8 mouse cellular contexts compared by ENCODE assay signal in genomic region chr12:86891454-86891785, GRCm38 (mm10). TPM values are rescaled to one million over a fixed set of nuclear protein-coding genes. Genes with fewer than 3 reads are reported as not detected.
A peak's percentile ranks its signal among the peaks of the same experiment; 100 is the strongest.
DNase-seq lines count a peak whose midpoint lies in the region; ATAC-seq and TF ChIP-seq lines count a peak whose summit lies in the region.

No protein-coding gene starts in this region.

- H3K4me3 ChIP-seq in lung, embryonic 14.5 days (ENCODE audit: low read depth, low read length), result peak overlapping the region; percentile 27; the same call in 1 of the 2 replicates
- peak overlapping the region; percentile 59 for H3K4me3 ChIP-seq in embryonic facial prominence, embryonic 10.5 days
- peak overlapping the region; percentile 36 for H3K4me3 ChIP-seq in kidney, postnatal 0 days (replicated peaks; ENCODE audit: low read depth, low read length)
- peak overlapping the region; percentile 24; the same call in 1 of the 2 replicates for H3K4me3 ChIP-seq in neural tube, embryonic 14.5 days (ENCODE audit: low read depth, low read length)

- peak overlapping the region; percentile 38; the same call in 1 of the 2 replicates for H3K9ac ChIP-seq in lung, embryonic 14.5 days
- peak overlapping the region; percentile 73 for H3K9ac ChIP-seq in kidney, postnatal 0 days (ENCODE audit: low read depth, low read length)
- H3K9ac ChIP-seq in neural tube, embryonic 14.5 days (replicated peaks; ENCODE audit: low read depth, low read length), result peak overlapping the region; percentile 51

- H3K4me1 ChIP-seq in lung, embryonic 14.5 days (ENCODE audit: insufficient read depth), result peaks cover 70% of the 10 kb centered on the region
- peaks cover 96% of the 10 kb centered on the region for H3K4me1 ChIP-seq in embryonic facial prominence, embryonic 10.5 days
- H3K4me1 ChIP-seq in kidney, postnatal 0 days (replicated peaks; ENCODE audit: insufficient read depth, low read length), result peaks cover 72% of the 10 kb centered on the region
- peaks cover 67% of the 10 kb centered on the region for H3K4me1 ChIP-seq in neural tube, embryonic 14.5 days (ENCODE audit: control insufficient read depth, insufficient read depth, low read length)

- WGBS in lung, embryonic 14.5 days, result 14% methylated on average over 11 of the region's 11 CpGs
- WGBS in embryonic facial prominence, embryonic 10.5 days, result 4% methylated on average over 11 of the region's 11 CpGs
- WGBS in kidney, postnatal 0 days, result 3% methylated on average over 11 of the region's 11 CpGs
- WGBS in neural tube, embryonic 14.5 days, result 3% methylated on average over 11 of the region's 11 CpGs

- TF ChIP-seq CTCF in lung, embryonic 14.5 days (IDR thresholded peaks at IDR 0.05; ENCODE audit: low read depth), result no peak
- no peak for TF ChIP-seq CTCF in kidney, postnatal 0 days (IDR thresholded peaks at IDR 0.05; ENCODE audit: low read depth)

- H3K9me3 ChIP-seq in lung, embryonic 14.5 days (ENCODE audit: low read depth, low read length), result no peaks in the 10 kb centered on the region
- no peaks in the 10 kb centered on the region for H3K9me3 ChIP-seq in embryonic facial prominence, embryonic 10.5 days
- no peaks in the 10 kb centered on the region for H3K9me3 ChIP-seq in kidney, postnatal 0 days (replicated peaks; ENCODE audit: low read length)
- no peaks in the 10 kb centered on the region for H3K9me3 ChIP-seq in neural tube, embryonic 14.5 days (ENCODE audit: control insufficient read depth, low read length)

- H3K27ac ChIP-seq in lung, embryonic 14.5 days (ENCODE audit: low read depth), result peak overlapping the region; percentile 99; the same call in 1 of the 2 replicates
- H3K27ac ChIP-seq in embryonic facial prominence, embryonic 10.5 days (replicated peaks), result peak overlapping the region; percentile 93
- H3K27ac ChIP-seq in kidney, postnatal 0 days, result peak overlapping the region; percentile 99
- peak overlapping the region; percentile 99 for H3K27ac ChIP-seq in neural tube, embryonic 14.5 days (ENCODE audit: low read depth, low read length)

- H3K4me2 ChIP-seq in lung, embryonic 14.5 days, result peak overlapping the region; percentile 70
- peak overlapping the region; percentile 80 for H3K4me2 ChIP-seq in kidney, postnatal 0 days (ENCODE audit: low read length)
- peak overlapping the region; percentile 55; the same call in 1 of the 2 replicates for H3K4me2 ChIP-seq in neural tube, embryonic 14.5 days (ENCODE audit: low read depth, low read length)

- no peaks in the 10 kb centered on the region for H3K36me3 ChIP-seq in lung, embryonic 14.5 days (ENCODE audit: insufficient read depth)
- no peaks in the 10 kb centered on the region for H3K36me3 ChIP-seq in embryonic facial prominence, embryonic 10.5 days (replicated peaks)
- H3K36me3 ChIP-seq in kidney, postnatal 0 days (ENCODE audit: insufficient read depth, low read length), result no peaks in the 10 kb centered on the region
- H3K36me3 ChIP-seq in neural tube, embryonic 14.5 days (ENCODE audit: control insufficient read depth, insufficient read depth, low read length), result no peaks in the 10 kb centered on the region

- ATAC-seq in lung, embryonic 14.5 days (ENCODE audit: insufficient read depth), result no peak
- ATAC-seq in kidney, postnatal 0 days (replicated peaks; ENCODE audit: low FRiP score, low read depth), result no peak
- ATAC-seq in neural tube, embryonic 14.5 days (ENCODE audit: low read depth), result no peak

- DNase-seq in lung, embryonic 14.5 days, result no peak
- DNase-seq in lung, postnatal 36 days, result no peak
- peak; percentile 54 for DNase-seq in embryonic facial prominence, embryonic 10.5 days (ENCODE audit: low spot score)
- DNase-seq in kidney, postnatal 0 days (ENCODE audit: low spot score), result peak; percentile 68
- DNase-seq in left cerebral cortex, adult 18-20 months (ENCODE audit: low spot score in 2 of 2), result no peak
- no peak for DNase-seq in layer of hippocampus, adult 11-12 months (ENCODE audit: low spot score)
- DNase-seq in testis, postnatal 10 days (ENCODE audit: low spot score), result no peak

- no peaks in the 10 kb centered on the region for H3K27me3 ChIP-seq in lung, embryonic 14.5 days (ENCODE audit: insufficient read depth, low read length)
- peaks cover 31% of the 10 kb centered on the region for H3K27me3 ChIP-seq in embryonic facial prominence, embryonic 10.5 days (replicated peaks; ENCODE audit: low read depth, poor library complexity, severe bottlenecking)
- H3K27me3 ChIP-seq in kidney, postnatal 0 days (ENCODE audit: insufficient read depth, low read length), result no peaks in the 10 kb centered on the region
- H3K27me3 ChIP-seq in neural tube, embryonic 14.5 days (ENCODE audit: control insufficient read depth, insufficient read depth, low read length), result no peaks in the 10 kb centered on the region

RNA-seq across cellular contexts. Expression of gene Irf2bpl, which starts 6.8 kb away (rescaled TPM):
- 44.6 and 44.8 TPM in 2 replicates for polyA plus RNA-seq in lung, embryonic 14.5 days (2014; fragmentation: Nextera tagmentation; extraction: Ambion mirVana)
- 13.5 and 17.3 TPM in 2 replicates for polyA plus RNA-seq in embryonic facial prominence, embryonic 10.5 days (2016; fragmentation: Nextera tagmentation; extraction: Ambion mirVana)
- polyA plus RNA-seq in kidney, postnatal 0 days (2015; fragmentation: Nextera tagmentation; extraction: Ambion mirVana), result 52.1 and 57.9 TPM in 2 replicates
- polyA plus RNA-seq in neural tube, embryonic 14.5 days (2014; fragmentation: Nextera tagmentation; extraction: Ambion mirVana), result 47.6 and 58.3 TPM in 2 replicates
- total RNA-seq in left cerebral cortex, adult 18-20 months (2021), result 10 to 100 TPM; 91.6 to 93.6 TPM

RNA-seq across cellular contexts. Expression of gene Cipc, which starts 55.4 kb away (rescaled TPM):
- 22.4 and 24.3 TPM in 2 replicates for polyA plus RNA-seq in lung, embryonic 14.5 days (2014; fragmentation: Nextera tagmentation; extraction: Ambion mirVana)
- polyA plus RNA-seq in embryonic facial prominence, embryonic 10.5 days (2016; fragmentation: Nextera tagmentation; extraction: Ambion mirVana), result 35.1 and 37.1 TPM in 2 replicates
- polyA plus RNA-seq in kidney, postnatal 0 days (2015; fragmentation: Nextera tagmentation; extraction: Ambion mirVana), result 14.8 and 16.1 TPM in 2 replicates
- 51.7 and 54.2 TPM in 2 replicates for polyA plus RNA-seq in neural tube, embryonic 14.5 days (2014; fragmentation: Nextera tagmentation; extraction: Ambion mirVana)
- total RNA-seq in left cerebral cortex, adult 18-20 months (2021), result 10 to 100 TPM; 84.0 to 86.8 TPM

Comparison
In these comparisons a context has a peak if more than half of its experiments do, and no peak if none do; other contexts are left out.
1. DNase-seq: peak in embryonic facial prominence, embryonic 10.5 days (single experiment) and kidney, postnatal 0 days (single experiment); none in lung, embryonic 14.5 days (single experiment), lung, postnatal 36 days (single experiment), left cerebral cortex, adult 18-20 months (0 of 2), layer of hippocampus, adult 11-12 months (single experiment) and testis, postnatal 10 days (single experiment).
2. Peak in every context shown above with its lines, with median percentiles within 50 percentile points of each other: H3K27ac ChIP-seq, H3K4me2 ChIP-seq, H3K4me3 ChIP-seq and H3K9ac ChIP-seq.